Mouse (Mus musculus) cortical plate, adult 2 months (tissue): ENCODE measurements around the gene B4galnt3.

Experiments
- CTCF ChIP-seq: fragments of 200-500 bp; IDR thresholded peaks from 2 replicates; pipeline ENCODE4 v1.5.1; 2011; ENCODE audit warnings: mild to moderate bottlenecking, control low read depth, low read length; ENCODE audit not compliant: insufficient read depth; ENCODE audit errors: extremely low read depth
- POLR2A ChIP-seq: fragments of 200-500 bp; IDR thresholded peaks from 2 replicates; pipeline ENCODE4 v1.6.1; 2011; ENCODE audit warnings: mild to moderate bottlenecking, low read length, control low read depth; ENCODE audit not compliant: insufficient read depth; ENCODE audit errors: extremely low read depth

DNA sequence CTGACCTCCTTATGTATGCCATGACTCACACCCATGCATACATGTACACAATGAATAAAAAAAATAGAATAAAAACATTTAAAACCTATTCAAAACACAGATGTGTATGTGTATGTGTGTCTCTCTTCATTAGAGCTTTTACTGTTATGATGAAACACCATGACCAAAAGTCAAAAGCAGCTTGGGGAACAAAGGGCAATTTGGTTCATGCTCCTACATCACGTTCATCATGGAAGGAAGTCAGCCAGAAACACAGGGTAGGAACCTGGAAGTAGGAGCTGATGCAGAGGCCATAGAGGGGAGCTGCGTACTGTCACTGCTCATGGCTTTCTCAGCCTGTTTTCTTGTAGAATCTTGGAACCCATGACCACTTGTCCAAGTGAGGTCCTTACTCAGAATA, 41.6 kb downstream of the B4galnt3 start:
- TF ChIP-seq CTCF (no peak), POLR2A (no peak)
